Mouse (Mus musculus) C2C12 (cell line): ENCODE measurements at regions not wholly inside any gene's neighbourhood (a gene's known extent, or its start where the extent isn't known, plus 50 kb on each side); places are given as distances from the start of the nearest gene placed in this dataset.

Source experiments
- CTCF ChIP-seq: IDR thresholded peaks from one replicate; pipeline ENCODE4 v1.5.1; 2011; ENCODE audit not compliant: control insufficient read depth, insufficient read depth, insufficient read length
- FOSL1 ChIP-seq: IDR thresholded peaks from one replicate; pipeline ENCODE4 v1.8.0; 2011; ENCODE audit warnings: mild to moderate bottlenecking, low read length; ENCODE audit not compliant: poor library complexity, insufficient read depth, severe bottlenecking
- MAX ChIP-seq: IDR thresholded peaks from one replicate; pipeline ENCODE4 v1.6.1; 2011; ENCODE audit warnings: mild to moderate bottlenecking, control low read depth
- MYOD1 ChIP-seq: IDR thresholded peaks from one replicate; pipeline ENCODE4 v1.6.1; 2011; ENCODE audit warnings: low read depth; ENCODE audit not compliant: control insufficient read depth, insufficient read length
- MYOG ChIP-seq: IDR thresholded peaks from one replicate; pipeline ENCODE4 v1.6.1; 2011; ENCODE audit not compliant: control insufficient read depth, insufficient read length; ENCODE audit errors: extremely low read depth

GRCm38 (mm10) chr3:143574035-143574864 is 630.8 kb downstream of the Lmo4 start:
- TF ChIP-seq CTCF (no peak), MYOG (no peak), MYOD1 (no peak), MAX (no peak), FOSL1 (no peak)
